Mouse (Mus musculus): ENCODE results near the gene Gpat2. TPM values are rescaled to one million over a fixed set of nuclear protein-coding genes. Genes with fewer than 3 reads are reported as not detected.

Gene Gpat2
- 0.12 and 0.26 TPM in 2 replicates for polyA plus RNA-seq (2016; fragmentation: Nextera tagmentation; extraction: Ambion mirVana)

- H3K9me3 ChIP-seq = no peaks in the 10 kb centered on the region
- H3K27ac ChIP-seq (replicated peaks) = no peak within 1 kb of the TSS
- H3K4me3 ChIP-seq = no peak within 1 kb of the TSS
- WGBS = 85% methylated on average over 17 of the region's 17 CpGs
- H3K36me3 ChIP-seq (replicated peaks) = no peaks in the 10 kb centered on the region
- no peaks in the 10 kb centered on the region for H3K4me1 ChIP-seq
- no peak for DNase-seq (ENCODE audit: low spot score)
- no peaks in the 10 kb centered on the region for H3K27me3 ChIP-seq (replicated peaks; ENCODE audit: low read depth, poor library complexity, severe bottlenecking)
These were observed at the start of gene Gpat2 for GRCm38 (mm10) chr2:127424977-127425376. TSS of gene Gpat2 (plus strand) at chr2:127425199.

- WGBS = 64% methylated on average over 7 of the region's 7 CpGs
- H3K27ac ChIP-seq (replicated peaks) = peak overlapping the region; percentile 30; the same call in 1 of the 2 replicates
- no peaks in the 10 kb centered on the region for H3K9me3 ChIP-seq
- peaks cover 25% of the 10 kb centered on the region for H3K4me1 ChIP-seq
- DNase-seq (ENCODE audit: low spot score) = peak; percentile 30
- H3K36me3 ChIP-seq (replicated peaks) = no peaks in the 10 kb centered on the region
- H3K4me3 ChIP-seq = no peak overlapping the region
- no peaks in the 10 kb centered on the region for H3K27me3 ChIP-seq (replicated peaks; ENCODE audit: low read depth, poor library complexity, severe bottlenecking)
These were observed 49.1 kb upstream of the Gpat2 start for GRCm38 (mm10) chr2:127375759-127376341.

- 71% methylated on average over 6 of the region's 6 CpGs for WGBS
- H3K27me3 ChIP-seq (replicated peaks; ENCODE audit: low read depth, poor library complexity, severe bottlenecking) = no peaks in the 10 kb centered on the region
- no peaks in the 10 kb centered on the region for H3K9me3 ChIP-seq
- peak overlapping the region; percentile 30; the same call in 1 of the 2 replicates for H3K27ac ChIP-seq (replicated peaks)
- no peaks in the 10 kb centered on the region for H3K36me3 ChIP-seq (replicated peaks)
- H3K4me3 ChIP-seq = no peak overlapping the region
- peaks cover 18% of the 10 kb centered on the region for H3K4me1 ChIP-seq
- DNase-seq (ENCODE audit: low spot score) = no peak
These were observed 48.5 kb upstream of the Gpat2 start for GRCm38 (mm10) chr2:127376423-127377051.

GRCm38 (mm10) chr2:127377942-127378610, 46.9 kb upstream of the Gpat2 start:
- H3K36me3 ChIP-seq (replicated peaks) = no peaks in the 10 kb centered on the region
- H3K4me1 ChIP-seq = peaks cover 15% of the 10 kb centered on the region
- no peak overlapping the region for H3K4me3 ChIP-seq
- H3K27ac ChIP-seq (replicated peaks) = peak overlapping the region; percentile 3; the same call in 1 of the 2 replicates
- no peaks in the 10 kb centered on the region for H3K9me3 ChIP-seq
- DNase-seq (ENCODE audit: low spot score) = no peak
- 74% methylated on average over 7 of the region's 7 CpGs for WGBS
- H3K27me3 ChIP-seq (replicated peaks; ENCODE audit: low read depth, poor library complexity, severe bottlenecking) = no peaks in the 10 kb centered on the region

- no peak overlapping the region for H3K4me3 ChIP-seq
- H3K27me3 ChIP-seq (replicated peaks; ENCODE audit: low read depth, poor library complexity, severe bottlenecking) = no peaks in the 10 kb centered on the region
- no peaks in the 10 kb centered on the region for H3K36me3 ChIP-seq (replicated peaks)
- H3K27ac ChIP-seq (replicated peaks) = peak overlapping the region; percentile 3; the same call in 1 of the 2 replicates
- no peak for DNase-seq (ENCODE audit: low spot score)
- peaks cover 15% of the 10 kb centered on the region for H3K4me1 ChIP-seq
- WGBS = 71% methylated on average over 7 of the region's 7 CpGs
- H3K9me3 ChIP-seq = no peaks in the 10 kb centered on the region
These were observed 46.4 kb upstream of the Gpat2 start for GRCm38 (mm10) chr2:127378611-127378990.

- no peaks in the 10 kb centered on the region for H3K36me3 ChIP-seq (replicated peaks)
- H3K4me1 ChIP-seq = peaks cover 15% of the 10 kb centered on the region
- H3K27ac ChIP-seq (replicated peaks) = no peak overlapping the region
- DNase-seq (ENCODE audit: low spot score) = no peak
- no peak overlapping the region for H3K4me3 ChIP-seq
- no peaks in the 10 kb centered on the region for H3K9me3 ChIP-seq
- H3K27me3 ChIP-seq (replicated peaks; ENCODE audit: low read depth, poor library complexity, severe bottlenecking) = no peaks in the 10 kb centered on the region
- 74% methylated on average over 3 of the region's 3 CpGs for WGBS
These were observed 45.7 kb upstream of the Gpat2 start for GRCm38 (mm10) chr2:127379250-127379649.

GRCm38 (mm10) chr2:127383881-127384280, 41.1 kb upstream of the Gpat2 start:
- DNase-seq (ENCODE audit: low spot score) = no peak
- no peak overlapping the region for H3K27ac ChIP-seq (replicated peaks)
- 58% methylated on average over 7 of the region's 7 CpGs for WGBS
- no peaks in the 10 kb centered on the region for H3K36me3 ChIP-seq (replicated peaks)
- H3K4me1 ChIP-seq = peaks cover 4% of the 10 kb centered on the region
- no peaks in the 10 kb centered on the region for H3K27me3 ChIP-seq (replicated peaks; ENCODE audit: low read depth, poor library complexity, severe bottlenecking)
- no peaks in the 10 kb centered on the region for H3K9me3 ChIP-seq
- no peak overlapping the region for H3K4me3 ChIP-seq

GRCm38 (mm10) chr2:127387521-127387920, 37.5 kb upstream of the Gpat2 start:
- H3K4me3 ChIP-seq = no peak overlapping the region

GRCm38 (mm10) chr2:127390352-127390751, 34.6 kb upstream of the Gpat2 start:
- H3K9me3 ChIP-seq = no peaks in the 10 kb centered on the region
- H3K36me3 ChIP-seq (replicated peaks) = no peaks in the 10 kb centered on the region
- no peaks in the 10 kb centered on the region for H3K27me3 ChIP-seq (replicated peaks; ENCODE audit: low read depth, poor library complexity, severe bottlenecking)
- H3K4me3 ChIP-seq = no peak overlapping the region
- peaks cover 16% of the 10 kb centered on the region for H3K4me1 ChIP-seq
- no peak for DNase-seq (ENCODE audit: low spot score)
- WGBS = 87% methylated on average over 3 of the region's 3 CpGs
- no peak overlapping the region for H3K27ac ChIP-seq (replicated peaks)

More at GRCm38 (mm10) chr2:127387521-127387920, 37.5 kb upstream of the Gpat2 start:
- peaks cover 8% of the 10 kb centered on the region; the same call in 1 of the 2 replicates for H3K4me1 ChIP-seq
- H3K27me3 ChIP-seq (replicated peaks; ENCODE audit: low read depth, poor library complexity, severe bottlenecking) = no peaks in the 10 kb centered on the region
- 76% methylated on average over 2 of the region's 2 CpGs for WGBS
- no peak for DNase-seq (ENCODE audit: low spot score)
- H3K36me3 ChIP-seq (replicated peaks) = no peaks in the 10 kb centered on the region
- no peaks in the 10 kb centered on the region for H3K9me3 ChIP-seq
- no peak overlapping the region for H3K27ac ChIP-seq (replicated peaks)

GRCm38 (mm10) chr2:127390846-127391245, 34.2 kb upstream of the Gpat2 start:
- 73% methylated on average over 4 of the region's 4 CpGs for WGBS
- no peak for DNase-seq (ENCODE audit: low spot score)
- no peaks in the 10 kb centered on the region for H3K9me3 ChIP-seq
- H3K4me1 ChIP-seq = peaks cover 15% of the 10 kb centered on the region
- H3K27me3 ChIP-seq (replicated peaks; ENCODE audit: low read depth, poor library complexity, severe bottlenecking) = no peaks in the 10 kb centered on the region
- no peak overlapping the region for H3K4me3 ChIP-seq
- H3K27ac ChIP-seq (replicated peaks) = no peak overlapping the region
- no peaks in the 10 kb centered on the region for H3K36me3 ChIP-seq (replicated peaks)

GRCm38 (mm10) chr2:127391323-127391722, 33.7 kb upstream of the Gpat2 start:
- Histone ChIP-seq H3K4me3 (no peak overlapping the region), H3K4me1 (peaks cover 13% of the 10 kb centered on the region), H3K27me3 (replicated peaks; ENCODE audit: low read depth, poor library complexity, severe bottlenecking) (no peaks in the 10 kb centered on the region), H3K36me3 (replicated peaks) (no peaks in the 10 kb centered on the region), H3K27ac (replicated peaks) (no peak overlapping the region), H3K9me3 (no peaks in the 10 kb centered on the region)
- 72% methylated on average over 3 of the region's 3 CpGs for WGBS
- DNase-seq (ENCODE audit: low spot score) = no peak

- DNase-seq (ENCODE audit: low spot score) = no peak
- no peaks in the 10 kb centered on the region for H3K27me3 ChIP-seq (replicated peaks; ENCODE audit: low read depth, poor library complexity, severe bottlenecking)
- H3K9me3 ChIP-seq = no peaks in the 10 kb centered on the region
- 85% methylated on average over 5 of the region's 5 CpGs for WGBS
- H3K36me3 ChIP-seq (replicated peaks) = no peaks in the 10 kb centered on the region
- peaks cover 13% of the 10 kb centered on the region for H3K4me1 ChIP-seq
- H3K27ac ChIP-seq (replicated peaks) = no peak overlapping the region; the same call in 1 of the 2 replicates
- H3K4me3 ChIP-seq = no peak overlapping the region
These were observed 30.3 kb upstream of the Gpat2 start for GRCm38 (mm10) chr2:127394606-127395161.
